In the genomic region with DNA sequence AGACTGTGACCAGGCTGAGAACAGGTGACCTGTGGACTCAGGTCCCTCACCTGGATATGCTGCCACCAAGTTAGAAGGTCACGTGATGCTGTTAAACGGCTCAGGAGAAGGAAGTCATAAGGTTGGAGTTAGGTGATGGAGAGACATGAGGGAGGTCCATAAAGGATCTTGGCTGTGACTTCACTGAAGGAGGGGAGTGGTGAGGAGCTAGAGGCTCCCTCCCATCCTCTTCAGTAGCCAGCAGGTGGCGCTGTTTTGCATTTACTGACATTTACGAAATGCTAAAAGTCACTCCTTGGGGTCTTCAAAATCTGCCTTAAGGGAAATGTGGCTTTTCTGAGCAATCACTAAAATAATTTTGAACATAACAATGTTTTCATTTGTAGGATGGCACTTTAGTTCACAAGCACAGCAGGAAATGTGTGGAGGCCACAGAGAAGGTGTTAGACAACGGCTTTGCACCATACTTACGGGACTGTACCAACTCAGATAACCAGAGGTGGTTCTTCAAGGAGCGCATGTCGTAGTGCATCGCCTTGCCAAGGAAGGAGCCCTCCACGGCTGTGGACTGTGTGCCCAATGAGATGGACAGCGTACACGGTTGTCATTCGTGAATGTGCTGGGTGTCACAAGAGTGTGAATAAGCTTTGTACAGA, we compare ENCODE assay signal across 10 mouse cellular contexts. TPM values are rescaled to one million over a fixed set of nuclear protein-coding genes. Genes with fewer than 3 reads are reported as not detected.
DNase-seq lines count a peak whose midpoint lies in the region; ATAC-seq and TF ChIP-seq lines count a peak whose summit lies in the region.
"Had no signal": no experiment of that assay in that cellular context is flagged by ENCODE, and none has a peak within 500 bp of the region (broad histone marks: within the 10 kb centered on the region; RNA-seq: fewer than 3 reads in every experiment).

No protein-coding gene starts in this region.

- H3K27ac ChIP-seq in CH12.LX (ENCODE audit: insufficient read depth, low read depth): no peak overlapping the region
- no peak overlapping the region for H3K27ac ChIP-seq in midbrain, embryonic 11.5 days (ENCODE audit: low read depth, low read length)
- H3K27ac ChIP-seq: embryonic facial prominence, embryonic 15.5 days; lung, embryonic 15.5 days had no signal

- H3K27me3 ChIP-seq in CH12.LX (replicated peaks): no peaks in the 10 kb centered on the region
- H3K27me3 ChIP-seq in midbrain, embryonic 11.5 days (ENCODE audit: control insufficient read depth, insufficient read depth, low read length): no peaks in the 10 kb centered on the region
- H3K27me3 ChIP-seq: embryonic facial prominence, embryonic 15.5 days; lung, embryonic 15.5 days had no signal

- no peak overlapping the region for H3K4me3 ChIP-seq in CH12.LX (replicated peaks in 1 of 3; ENCODE audit: low read depth in 2 of 3, low read length in 2 of 3, poor library complexity in 1 of 3)
- no peak overlapping the region for H3K4me3 ChIP-seq in midbrain, embryonic 11.5 days (ENCODE audit: low read depth, low read length)
- H3K4me3 ChIP-seq: embryonic facial prominence, embryonic 15.5 days; lung, embryonic 15.5 days had no signal

- dilution Hi-C loops in CH12.LX (cut with MboI; ENCODE audit: extremely low pct_ligation_motif_present, extremely low pct_unique_long_range_greater_than_20kb, low sequenced_read_pairs): no loop called here

- H3K4me2 ChIP-seq in CH12.LX (ENCODE audit: insufficient read depth, low read depth, poor library complexity, severe bottlenecking): no peak overlapping the region
- no peak overlapping the region for H3K4me2 ChIP-seq in midbrain, embryonic 11.5 days
- H3K4me2 ChIP-seq: embryonic facial prominence, embryonic 15.5 days; lung, embryonic 15.5 days had no signal

- TF ChIP-seq POLR2A in CH12.LX (IDR thresholded peaks at IDR 0.05; ENCODE audit: low read depth, low read length): no peak

- TF ChIP-seq RAD21 in CH12.LX (IDR thresholded peaks at IDR 0.05; ENCODE audit: low read depth, low read length): peak; percentile 55

- in situ Hi-C loops in CH12.LX (cut with MboI; ENCODE audit: low pct_ligation_motif_present, low pct_unique_long_range_greater_than_20kb, low sequenced_read_pairs): loop anchor here (10.0 kb wide), 2 partner anchors 233 to 263 kb away; partner anchors contain the start of gene Tgfbr1

- peak; percentile 59 to 82 for DNase-seq in heart, postnatal 10 days
- DNase-seq in heart, postnatal 25 days (ENCODE audit: low spot score): no peak
- DNase-seq in CH12.LX (ENCODE audit: extremely low read depth): peak; percentile 52
- DNase-seq in c-Kit-positive CD71-negative TER-119-negative erythroid progenitor cells, embryonic 14.5 days (ENCODE audit: low read depth): peak; percentile 24
- peak; percentile 37 to 57 for DNase-seq in frontal cortex, postnatal 25 days (ENCODE audit: low spot score in 2 of 2)
- peak; percentile 32 for DNase-seq in layer of hippocampus, adult 9-10 months (ENCODE audit: low spot score)
- peak; percentile 91 for DNase-seq in midbrain, embryonic 11.5 days (ENCODE audit: low spot score, missing footprints)
- DNase-seq in thymus, postnatal 10 days (ENCODE audit: low spot score in 2 of 2): peak; percentile 9 to 61

- no peaks in the 10 kb centered on the region for H3K79me2 ChIP-seq in CH12.LX (replicated peaks; ENCODE audit: control insufficient read depth, extremely low read depth, insufficient read depth, poor library complexity, severe bottlenecking)

- peaks cover 0 to 10% of the 10 kb centered on the region in 2 experiments; a peak in 1 of 4 replicates for H3K4me1 ChIP-seq in CH12.LX (ENCODE audit: control insufficient read depth in 1 of 2, insufficient read depth in 2 of 2)
- no peaks in the 10 kb centered on the region for H3K4me1 ChIP-seq in midbrain, embryonic 11.5 days (ENCODE audit: control insufficient read depth, insufficient read depth, low read length)
- H3K4me1 ChIP-seq: embryonic facial prominence, embryonic 15.5 days; lung, embryonic 15.5 days had no signal

- H3K36me3 ChIP-seq in CH12.LX (replicated peaks in 1 of 2; ENCODE audit: control insufficient read depth in 1 of 2, insufficient read depth in 1 of 2, low read length in 1 of 2): peaks cover 3 to 70% of the 10 kb centered on the region in 2 experiments
- no peaks in the 10 kb centered on the region for H3K36me3 ChIP-seq in midbrain, embryonic 11.5 days (ENCODE audit: control insufficient read depth, insufficient read depth, low read length)
- H3K36me3 ChIP-seq: embryonic facial prominence, embryonic 15.5 days; lung, embryonic 15.5 days had no signal

- 67% methylated on average over 13 of the region's 13 CpGs for WGBS in midbrain, embryonic 11.5 days

- TF ChIP-seq CTCF in CH12.LX (conservative IDR thresholded peaks at IDR 0.05 in 1 of 2, IDR thresholded peaks at IDR 0.05 in 1 of 2; ENCODE audit: low read depth in 2 of 2, low read length in 2 of 2): peak; percentile 77 to 82

- peak; percentile 48; the same call in 1 of the 2 replicates for ATAC-seq in midbrain, embryonic 11.5 days (ENCODE audit: low FRiP score)

- peaks cover 7% of the 10 kb centered on the region for H3K9me3 ChIP-seq in CH12.LX (replicated peaks; ENCODE audit: low read length)
- H3K9me3 ChIP-seq in midbrain, embryonic 11.5 days (ENCODE audit: control insufficient read depth, low read length): no peaks in the 10 kb centered on the region; the same call in 1 of the 2 replicates
- H3K9me3 ChIP-seq: embryonic facial prominence, embryonic 15.5 days; lung, embryonic 15.5 days had no signal

- intact Hi-C loops in heart, postnatal 10 days (cut with DNase I): loop anchor here (2.0 kb wide), 1 partner anchor 277 kb away; no protein-coding TSS in a partner anchor
- intact Hi-C loops in heart, postnatal 25 days (cut with DNase I): loop anchor here (2.0 kb wide), 2 partner anchors 133 to 279 kb away; no protein-coding TSS in a partner anchor

- no peak for TF ChIP-seq EP300 in CH12.LX (IDR thresholded peaks at IDR 0.05; ENCODE audit: low read length)

- no peak overlapping the region for H3K9ac ChIP-seq in CH12.LX (ENCODE audit: insufficient read depth, low read depth)
- no peak overlapping the region for H3K9ac ChIP-seq in midbrain, embryonic 11.5 days (ENCODE audit: low read length)
- H3K9ac ChIP-seq: embryonic facial prominence, embryonic 15.5 days; lung, embryonic 15.5 days had no signal

TF ChIP-seq in CH12.LX, 34 proteins besides CTCF, POLR2A, EP300 and RAD21:
- TF ChIP-seq MEF2A (IDR thresholded peaks at IDR 0.05; ENCODE audit: borderline replicate concordance, low read depth, low read length): no peak
- no peak for TF ChIP-seq JUN (IDR thresholded peaks at IDR 0.05; ENCODE audit: insufficient read depth, low read depth, low read length)
- TF ChIP-seq ETS1 (conservative IDR thresholded peaks at IDR 0.05; ENCODE audit: low read depth, low read length): no peak
- TF ChIP-seq POLR2AphosphoS2 (IDR thresholded peaks at IDR 0.05; ENCODE audit: low read depth, low read length): no peak
- no peak for TF ChIP-seq USF2 (conservative IDR thresholded peaks at IDR 0.05; ENCODE audit: low read depth, low read length)
- no peak for TF ChIP-seq USF1 (IDR thresholded peaks at IDR 0.05; ENCODE audit: low read depth, low read length)
- peak; percentile 75 for TF ChIP-seq SMC3 (IDR thresholded peaks at IDR 0.05; ENCODE audit: low read depth, low read length)
- no peak for TF ChIP-seq IRF4 (IDR thresholded peaks at IDR 0.05; ENCODE audit: low read depth, low read length)

RNA-seq across cellular contexts. Expression of gene Galnt12, which starts 30.5 kb away (rescaled TPM):
- under 1 TPM; 0.62 to 0.96 TPM for total RNA-seq in heart, postnatal 10 days (2021)
- under 1 TPM; 0.18 to 0.39 TPM for total RNA-seq in heart, postnatal 25 days (2021)
- total RNA-seq in CH12.LX (2012; rRNA removed) (15.8 and 17.7 TPM in 2 replicates), CH12.LX (2014; rRNA removed) (14.7 and 16.1 TPM in 2 replicates)
- polyA plus RNA-seq in CH12.LX (2012; ENCODE audit: insufficient read length, low read depth): 16.4 and 18.6 TPM in 2 replicates
- polyA plus RNA-seq in midbrain, embryonic 11.5 days (2014; fragmentation: Nextera tagmentation; extraction: Ambion mirVana): 4.6 and 6.1 TPM in 2 replicates

Comparison
In these comparisons a context has a peak if more than half of its experiments do, and no peak if none do; other contexts are left out.
1. RNA of gene Galnt12, which starts 30.5 kb away (total RNA-seq): 14.7 to 17.7 TPM in CH12.LX; 0.62 to 0.96 TPM in heart, postnatal 10 days and 0.18 to 0.39 TPM in heart, postnatal 25 days; every median in the first group is over 4 times any median in the second.